Mouse (Mus musculus) G1E (cell line): ENCODE measurements at regions not wholly inside any gene's neighbourhood (a gene's known extent, or its start where the extent isn't known, plus 50 kb on each side); places are given as distances from the start of the nearest gene placed in this dataset.

ENCODE experiments used
- ATAC-seq: 2 replicates; pipeline ENCODE4 v1.8.0; 2016; ENCODE audit warnings: mild to moderate bottlenecking; ENCODE audit not compliant: insufficient number of reproducible peaks, poor library complexity, low FRiP score, severe bottlenecking; ENCODE audit errors: extremely low read depth
- DNase-seq: peaks from one replicate; pipeline ENCODE4 v3.0.0; 2012; ENCODE audit warnings: low spot score
- H3K27me3 ChIP-seq: 2 replicates; pipeline ENCODE4 v1.6.1; 2012; ENCODE audit warnings: mild to moderate bottlenecking, low read length, inconsistent platforms; ENCODE audit not compliant: insufficient read depth
- H3K36me3 ChIP-seq: replicated peaks from 2 replicates; pipeline ENCODE3; 2012; ENCODE audit warnings: mild to moderate bottlenecking, inconsistent platforms
- H3K4me1 ChIP-seq: 2 replicates; pipeline ENCODE4 v1.6.1; 2012; ENCODE audit warnings: low read depth, low read length, inconsistent platforms, mixed read lengths; ENCODE audit not compliant: insufficient read depth
- H3K4me3 ChIP-seq: 2 replicates; pipeline ENCODE4 v1.5.1; 2012; ENCODE audit warnings: low read depth, mild to moderate bottlenecking, inconsistent platforms, low read length, moderate library complexity, mixed read lengths
- H3K9me3 ChIP-seq: replicated peaks from 2 replicates; pipeline ENCODE4 v1.6.1; 2012; ENCODE audit warnings: inconsistent platforms
- CTCF ChIP-seq: IDR thresholded peaks from 2 replicates; pipeline ENCODE4 v1.5.1; 2012; ENCODE audit warnings: low read depth, low read length, inconsistent platforms, mixed read lengths
- GATA1 ChIP-seq: IDR thresholded peaks from 2 replicates; pipeline ENCODE4 v1.6.1; 2012; ENCODE audit warnings: borderline replicate concordance, low read length, inconsistent platforms, mixed read lengths
- GATA2 ChIP-seq: IDR thresholded peaks from 2 replicates; pipeline ENCODE4 v1.6.1; 2012; ENCODE audit warnings: low read depth, low read length, inconsistent platforms, borderline replicate concordance
- POLR2AphosphoS5 ChIP-seq: IDR thresholded peaks from 2 replicates; pipeline ENCODE4 v1.6.1; 2012; ENCODE audit warnings: low read depth, low read length, inconsistent platforms; ENCODE audit not compliant: insufficient replicate concordance
- TAL1 ChIP-seq: conservative IDR thresholded peaks from 2 replicates; pipeline ENCODE4 v1.6.1; 2012; ENCODE audit warnings: low read depth, low read length, inconsistent platforms, mixed read lengths

GRCm38 (mm10) chr11:84760622-84761196 is 58.6 kb downstream of the Mrm1 start:
- no peaks in the 10 kb centered on the region for H3K4me1 ChIP-seq
- H3K27me3 ChIP-seq: peaks cover 65% of the 10 kb centered on the region
- H3K36me3 ChIP-seq: no peaks in the 10 kb centered on the region
- ATAC-seq (no peak), DNase-seq (no peak)
- no peaks in the 10 kb centered on the region for H3K9me3 ChIP-seq
- TF ChIP-seq POLR2AphosphoS5 (no peak), GATA1 (no peak), TAL1 (no peak), GATA2 (no peak), CTCF (no peak)
- no peak overlapping the region for H3K4me3 ChIP-seq

DNA sequence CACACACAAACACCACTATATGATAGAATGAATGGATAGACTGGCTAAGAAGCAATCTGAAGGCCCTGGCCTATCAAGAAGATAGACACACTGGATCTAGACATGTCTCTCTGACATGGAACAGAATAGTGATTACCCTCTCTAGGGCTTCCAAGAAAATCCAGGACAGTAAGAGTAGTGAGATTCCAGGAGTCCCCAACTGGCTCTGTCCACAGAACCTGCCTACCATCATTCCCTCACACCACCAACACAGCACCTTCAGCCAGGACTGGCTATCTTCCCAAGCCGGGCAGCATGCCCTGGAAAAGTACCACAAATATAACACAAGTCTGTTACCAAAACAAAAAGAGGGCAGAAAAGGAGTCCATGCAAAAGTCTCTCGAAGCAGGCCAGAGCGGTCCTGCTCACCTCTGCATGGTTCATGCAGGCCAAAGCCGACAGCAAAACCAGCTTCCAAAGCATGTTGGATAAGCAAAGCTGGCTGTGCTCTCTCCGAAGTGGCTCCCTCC is 59.8 kb downstream of the Mrm1 start:
- Histone ChIP-seq H3K36me3 (no peaks in the 10 kb centered on the region), H3K4me3 (no peak overlapping the region), H3K9me3 (no peaks in the 10 kb centered on the region), H3K27me3 (peaks cover 65% of the 10 kb centered on the region), H3K4me1 (no peaks in the 10 kb centered on the region)
- ATAC-seq (no peak), DNase-seq (no peak)
- TF ChIP-seq GATA2: no peak
- no peak for TF ChIP-seq POLR2AphosphoS5
- TF ChIP-seq CTCF: no peak
- TF ChIP-seq GATA1: no peak
- no peak for TF ChIP-seq TAL1

DNA sequence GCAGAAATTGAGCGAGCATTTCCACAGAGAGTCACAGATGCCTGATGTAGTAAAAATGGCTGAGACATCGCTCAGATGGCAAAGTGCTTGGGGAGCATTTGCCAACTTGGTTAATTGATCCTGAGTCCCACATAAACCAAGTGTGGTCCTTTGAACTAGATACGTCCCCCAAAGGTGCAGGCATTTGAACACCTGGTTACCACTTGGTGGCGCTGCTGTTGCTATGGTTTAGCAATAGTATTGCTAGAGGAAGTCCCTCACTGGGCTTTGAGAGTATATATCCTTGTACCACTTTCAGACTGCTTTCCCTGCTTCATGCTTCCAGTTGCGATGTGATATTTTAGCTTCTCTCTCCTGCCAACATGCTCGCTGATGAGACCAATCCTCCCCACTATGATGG is 67.3 kb downstream of the Mrm1 start:
- H3K36me3 ChIP-seq: no peaks in the 10 kb centered on the region
- ATAC-seq: no peak
- H3K4me3 ChIP-seq: no peak overlapping the region
- no peaks in the 10 kb centered on the region; the same call in 1 of the 2 replicates for H3K4me1 ChIP-seq
- TF ChIP-seq GATA1 (no peak), CTCF (peak; percentile 25; the same call in 1 of the 2 replicates), TAL1 (no peak), POLR2AphosphoS5 (no peak)
- peaks cover 70% of the 10 kb centered on the region for H3K27me3 ChIP-seq
- no peaks in the 10 kb centered on the region for H3K9me3 ChIP-seq
- DNase-seq: no peak

DNA sequence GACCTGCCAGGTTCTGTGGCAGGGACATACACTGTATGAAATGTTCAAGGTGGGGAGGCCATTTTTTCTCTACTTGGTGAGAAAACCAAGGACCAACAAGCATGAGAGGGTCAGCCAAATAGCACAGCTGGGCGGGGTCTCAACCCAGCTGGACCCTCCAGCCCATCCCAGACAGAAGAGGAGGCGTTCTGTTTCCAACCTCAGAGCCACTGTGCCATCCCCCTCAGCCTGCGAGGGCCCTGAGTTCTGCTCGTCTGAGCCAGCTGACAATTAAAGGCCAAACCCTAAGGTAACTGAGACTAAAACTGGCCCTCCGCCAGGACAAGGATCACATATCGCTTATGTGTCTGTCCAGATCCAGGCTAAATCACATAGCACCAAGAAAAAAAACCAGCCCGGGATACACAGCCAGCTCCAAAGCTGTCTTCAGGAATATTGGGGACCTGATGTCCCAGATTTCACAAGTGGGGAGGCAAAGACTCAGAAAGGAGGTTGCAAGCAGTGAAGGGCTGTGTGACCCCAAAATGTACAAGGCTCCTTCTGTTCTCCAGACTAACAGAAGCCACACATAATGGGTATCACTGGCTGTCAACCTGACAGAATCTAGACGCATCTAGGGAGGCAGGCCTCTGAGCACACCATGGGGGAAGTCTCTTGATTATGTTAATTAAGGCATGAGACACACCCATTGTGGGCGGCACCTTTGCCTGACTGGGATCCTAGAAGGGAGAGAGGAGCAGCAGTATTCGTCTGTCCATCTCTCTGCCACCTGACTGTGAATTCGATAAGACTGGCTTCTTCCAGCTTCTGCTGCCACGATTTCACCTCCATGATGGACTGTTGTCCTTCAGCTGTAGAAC is 69.6 kb downstream of the Mrm1 start:
- peaks cover 70% of the 10 kb centered on the region for H3K27me3 ChIP-seq
- no peak for DNase-seq
- H3K4me1 ChIP-seq: no peaks in the 10 kb centered on the region; the same call in 1 of the 2 replicates
- no peaks in the 10 kb centered on the region for H3K36me3 ChIP-seq
- no peak overlapping the region for H3K4me3 ChIP-seq
- no peaks in the 10 kb centered on the region for H3K9me3 ChIP-seq
- TF ChIP-seq GATA2 (no peak), CTCF (no peak), GATA1 (no peak), POLR2AphosphoS5 (no peak), TAL1 (no peak)
- ATAC-seq: no peak

GRCm38 (mm10) chr11:84738769-84739589 is 80.3 kb downstream of the Mrm1 start:
- Histone ChIP-seq H3K9me3 (peaks cover 4% of the 10 kb centered on the region), H3K36me3 (no peaks in the 10 kb centered on the region), H3K4me3 (no peak overlapping the region), H3K27me3 (peaks cover 66% of the 10 kb centered on the region), H3K4me1 (no peaks in the 10 kb centered on the region)
- TF ChIP-seq GATA2 (no peak), TAL1 (no peak), CTCF (no peak), GATA1 (no peak), POLR2AphosphoS5 (no peak)
- no peak for ATAC-seq
- DNase-seq: no peak

DNA sequence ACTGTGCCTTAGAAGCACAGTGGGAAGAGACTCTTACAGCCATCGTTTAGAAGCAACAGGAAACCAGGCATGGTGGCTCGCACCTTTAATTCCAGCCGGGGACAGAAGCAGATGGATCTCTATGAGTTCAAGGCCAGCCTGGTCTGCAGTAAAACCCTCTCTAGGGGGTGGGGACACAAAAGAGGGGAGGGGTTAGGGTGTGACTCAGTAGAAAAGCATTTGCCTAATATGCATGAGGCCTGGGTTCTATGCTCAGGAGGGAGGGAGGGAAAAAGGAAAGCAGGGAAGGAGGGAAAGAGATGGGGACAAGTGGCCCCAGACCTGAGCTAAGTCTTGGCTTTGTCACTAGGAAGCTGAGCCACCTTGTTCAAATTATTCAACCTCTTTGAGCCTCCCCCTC is 81.2 kb downstream of the Mrm1 start:
- H3K27me3 ChIP-seq: peaks cover 64% of the 10 kb centered on the region
- DNase-seq: no peak

More for the DNA sequence above, 81.2 kb downstream of the Mrm1 start:
- TF ChIP-seq GATA1 (no peak), POLR2AphosphoS5 (no peak), TAL1 (no peak), CTCF (no peak), GATA2 (no peak)
- Histone ChIP-seq H3K9me3 (no peaks in the 10 kb centered on the region), H3K4me3 (no peak overlapping the region), H3K4me1 (no peaks in the 10 kb centered on the region), H3K36me3 (no peaks in the 10 kb centered on the region)
- no peak for ATAC-seq
